Mouse (Mus musculus) lung, postnatal 0 days (tissue): Measurements from ENCODE around the gene Ptger4. TPM values are rescaled to one million over a fixed set of nuclear protein-coding genes. Genes with fewer than 3 reads are reported as not detected.

Experiments used
- ATAC-seq: fragments of 200-750 bp; cut with Nextera tagmentation; 2 replicates; pipeline ENCODE4 v1.8.0; 2017; ENCODE audit warnings: moderate library complexity
- DNase-seq: peaks from one replicate; pipeline ENCODE4 v3.0.0-alpha.2; 2016; ENCODE audit warnings: low spot score
- H3K27ac ChIP-seq: fragments of 300-500 bp; sonication (generic); 2 replicates; pipeline ENCODE4 v1.5.1; 2014; ENCODE audit warnings: antibody characterized with exemption, mild to moderate bottlenecking, low read length, mixed read lengths
- H3K27me3 ChIP-seq: fragments of 300-500 bp; sonication (generic); replicated peaks from 2 replicates; pipeline ENCODE4 v1.6.1; 2014; ENCODE audit warnings: low read length, mixed read lengths; ENCODE audit not compliant: insufficient read depth
- H3K36me3 ChIP-seq: fragments of 300-500 bp; sonication (generic); 2 replicates; pipeline ENCODE4 v1.6.1; 2014; ENCODE audit warnings: low read length, mixed read lengths; ENCODE audit not compliant: insufficient read depth
- H3K4me1 ChIP-seq: fragments of 300-500 bp; sonication (generic); 2 replicates; pipeline ENCODE4 v1.6.1; 2014; ENCODE audit warnings: antibody characterized with exemption, low read depth, low read length, mixed read lengths; ENCODE audit not compliant: insufficient read depth
- H3K4me2 ChIP-seq: fragments of 300-500 bp; sonication (generic); replicated peaks from 2 replicates; pipeline ENCODE4 v1.6.1; 2014; ENCODE audit warnings: low read depth, mild to moderate bottlenecking, low read length, moderate library complexity, mixed read lengths
- H3K4me3 ChIP-seq: fragments of 300-500 bp; sonication (generic); 2 replicates; pipeline ENCODE4 v1.5.1; 2014; ENCODE audit warnings: low read depth, low read length
- H3K9ac ChIP-seq: fragments of 300-500 bp; sonication (generic); replicated peaks from 2 replicates; pipeline ENCODE4 v1.6.1; 2014; ENCODE audit warnings: low read depth, mild to moderate bottlenecking
- H3K9me3 ChIP-seq: fragments of 300-500 bp; sonication (generic); 2 replicates; pipeline ENCODE4 v1.6.1; 2016; ENCODE audit warnings: low read length, mixed read lengths
- CTCF ChIP-seq: IDR thresholded peaks from 2 replicates; pipeline ENCODE4 v1.5.1; 2016; ENCODE audit warnings: antibody characterized with exemption, mild to moderate bottlenecking
- EP300 ChIP-seq: IDR thresholded peaks from 2 replicates; pipeline ENCODE4 v1.6.1; 2016; ENCODE audit warnings: antibody characterized with exemption, mild to moderate bottlenecking, control low read depth
- WGBS: fragments of 180-500 bp; shearing (Covaris S2); extraction: QIAGEN DNeasy Blood & Tissue Kit; methylation state at CpG from one replicate; pipeline ENCODE4 v1.1.7; 2014; 5-methylcytosine and 5-hydroxymethylcytosine counted together
- polyA plus RNA-seq: library from polyadenylated mRNA; unstranded; fragments of >200 nt; fragmentation: Nextera tagmentation; extraction: Ambion mirVana; gene quantifications from 2 replicates; pipeline ENCODE4 v1.2.1, GENCODE M21; 2015

Gene Ptger4
- polyA plus RNA-seq, result 4.2 and 4.5 TPM in 2 replicates

- Histone ChIP-seq H3K4me3 (peak within 1 kb of the TSS; percentile 52), H3K4me1 (peaks cover 14% of the 10 kb centered on the region; the same call in 1 of the 2 replicates), H3K4me2 (peak within 1 kb of the TSS; percentile 91), H3K27ac (no peak within 1 kb of the TSS), H3K9ac (0 out of 2 replicates have a peak within 1 kb of the TSS, but pooled peaks have one; percentile 23), H3K36me3 (no peaks in the 10 kb centered on the region), H3K9me3 (no peaks in the 10 kb centered on the region), H3K27me3 (peaks cover 28% of the 10 kb centered on the region; the same call in 1 of the 2 replicates)
- no peak for TF ChIP-seq EP300
- no peak for TF ChIP-seq CTCF
- ATAC-seq (peak; percentile 97), DNase-seq (peak; percentile 95)
- 1% methylated on average over 54 of the region's 61 CpGs for WGBS
Measured at GRCm38 (mm10) chr15:5243959-5244905, at the start of gene Ptger4. Gene Ptger4 (minus strand): TSS chr15:5244187.

- Histone ChIP-seq H3K4me1 (no peaks in the 10 kb centered on the region), H3K36me3 (no peaks in the 10 kb centered on the region), H3K9ac (no peak overlapping the region), H3K9me3 (no peaks in the 10 kb centered on the region), H3K4me2 (no peak overlapping the region), H3K27ac (no peak overlapping the region), H3K4me3 (no peak overlapping the region), H3K27me3 (no peaks in the 10 kb centered on the region)
- DNase-seq (peak; percentile 23), ATAC-seq (no peak)
- TF ChIP-seq EP300 (no peak), CTCF (no peak)
- WGBS, result 60% methylated on average over 8 of the region's 8 CpGs
Measured at GRCm38 (mm10) chr15:5288412-5288811, 44.4 kb upstream of the Ptger4 start.

GRCm38 (mm10) chr15:5287072-5287471 is 43.1 kb upstream of the Ptger4 start:
- no peak overlapping the region for H3K9ac ChIP-seq
- no peaks in the 10 kb centered on the region for H3K9me3 ChIP-seq
- no peak overlapping the region for H3K4me3 ChIP-seq
- no peak overlapping the region for H3K27ac ChIP-seq
- ATAC-seq (no peak), DNase-seq (no peak)
- H3K27me3 ChIP-seq, result no peaks in the 10 kb centered on the region
- H3K36me3 ChIP-seq, result no peaks in the 10 kb centered on the region
- H3K4me1 ChIP-seq, result no peaks in the 10 kb centered on the region
- WGBS, result 75% methylated on average over 5 of the region's 5 CpGs
- H3K4me2 ChIP-seq, result no peak overlapping the region
- no peak for TF ChIP-seq EP300
- TF ChIP-seq CTCF, result no peak

GRCm38 (mm10) chr15:5281316-5281715 is 37.3 kb upstream of the Ptger4 start:
- Histone ChIP-seq H3K27ac (no peak overlapping the region), H3K4me2 (no peak overlapping the region), H3K4me3 (no peak overlapping the region), H3K36me3 (no peaks in the 10 kb centered on the region), H3K9me3 (no peaks in the 10 kb centered on the region), H3K4me1 (no peaks in the 10 kb centered on the region), H3K9ac (no peak overlapping the region), H3K27me3 (no peaks in the 10 kb centered on the region)
- 85% methylated on average over 2 of the region's 2 CpGs for WGBS
- DNase-seq, result no peak
- ATAC-seq, result no peak
- no peak for TF ChIP-seq EP300
- TF ChIP-seq CTCF, result no peak

GRCm38 (mm10) chr15:5279831-5280230 is 35.8 kb upstream of the Ptger4 start:
- H3K27ac ChIP-seq, result no peak overlapping the region
- no peaks in the 10 kb centered on the region for H3K36me3 ChIP-seq
- no peak for TF ChIP-seq CTCF
- TF ChIP-seq EP300, result no peak
- no peak overlapping the region for H3K4me2 ChIP-seq
- H3K4me1 ChIP-seq, result no peaks in the 10 kb centered on the region
- no peak overlapping the region for H3K9ac ChIP-seq
- DNase-seq (no peak), ATAC-seq (no peak)
- no peaks in the 10 kb centered on the region for H3K27me3 ChIP-seq
- no peak overlapping the region for H3K4me3 ChIP-seq
- H3K9me3 ChIP-seq, result no peaks in the 10 kb centered on the region
- 46% methylated on average over 4 of the region's 4 CpGs for WGBS

- H3K4me3 ChIP-seq, result no peak overlapping the region
- no peak overlapping the region for H3K27ac ChIP-seq
- no peak for ATAC-seq
Measured at GRCm38 (mm10) chr15:5278525-5278924, 34.5 kb upstream of the Ptger4 start.

More at GRCm38 (mm10) chr15:5278525-5278924, 34.5 kb upstream of the Ptger4 start:
- Histone ChIP-seq H3K9me3 (no peaks in the 10 kb centered on the region), H3K9ac (no peak overlapping the region), H3K36me3 (no peaks in the 10 kb centered on the region), H3K4me1 (no peaks in the 10 kb centered on the region), H3K4me2 (no peak overlapping the region), H3K27me3 (no peaks in the 10 kb centered on the region)
- DNase-seq, result no peak
- TF ChIP-seq CTCF (no peak), EP300 (no peak)
